Mouse (Mus musculus) midbrain, embryonic 13.5 days (tissue): Measurements from ENCODE around the gene Recql5. TPM values are rescaled to one million over a fixed set of nuclear protein-coding genes. Genes with fewer than 3 reads are reported as not detected.

Experiments
- ATAC-seq: fragments of 200-750 bp; cut with Nextera tagmentation; 2 replicates; pipeline ENCODE4 v1.8.0; 2017; ENCODE audit warnings: mild to moderate bottlenecking, moderate TSS enrichment, moderate library complexity
- H3K27ac ChIP-seq: fragments of 300-500 bp; sonication (generic); 2 replicates; pipeline ENCODE4 v1.5.1; 2015; ENCODE audit warnings: inconsistent platforms, mild to moderate bottlenecking, moderate library complexity
- H3K27me3 ChIP-seq: fragments of 300-500 bp; sonication (generic); 2 replicates; pipeline ENCODE4 v1.6.1; 2015; ENCODE audit warnings: mild to moderate bottlenecking, inconsistent platforms
- H3K36me3 ChIP-seq: fragments of 300-500 bp; sonication (generic); 2 replicates; pipeline ENCODE4 v1.6.1; 2015; ENCODE audit warnings: mild to moderate bottlenecking, inconsistent platforms
- H3K4me1 ChIP-seq: fragments of 300-500 bp; sonication (generic); replicated peaks from 2 replicates; pipeline ENCODE4 v1.6.1; 2015; ENCODE audit warnings: inconsistent platforms
- H3K4me2 ChIP-seq: fragments of 300-500 bp; sonication (generic); replicated peaks from 2 replicates; pipeline ENCODE4 v1.6.1; 2015; ENCODE audit warnings: moderate library complexity, mild to moderate bottlenecking, inconsistent platforms
- H3K4me3 ChIP-seq: fragments of 300-500 bp; sonication (generic); replicated peaks from 2 replicates; pipeline ENCODE4 v1.5.1; 2015; ENCODE audit warnings: mild to moderate bottlenecking, inconsistent platforms
- H3K9ac ChIP-seq: fragments of 300-500 bp; sonication (generic); replicated peaks from 2 replicates; pipeline ENCODE4 v1.6.1; 2015; ENCODE audit warnings: mild to moderate bottlenecking, inconsistent platforms
- H3K9me3 ChIP-seq: fragments of 300-500 bp; sonication (generic); 2 replicates; pipeline ENCODE4 v1.6.1; 2016; ENCODE audit warnings: mild to moderate bottlenecking, inconsistent platforms
- WGBS: fragments of 180-500 bp; shearing (Covaris S2); methylation state at CpG from one replicate; pipeline ENCODE4 v1.1.7; 2015; 5-methylcytosine and 5-hydroxymethylcytosine counted together
- polyA plus RNA-seq: library from polyadenylated mRNA; unstranded; fragments of >200 nt; fragmentation: Nextera tagmentation; extraction: Ambion mirVana; gene quantifications from 2 replicates; pipeline ENCODE4 v1.2.1, GENCODE M21; 2015

Gene Recql5
- polyA plus RNA-seq, 1 experiment from 2014 or later, result 29.2 TPM

GRCm38 (mm10) chr11:115904231-115904955, 28.9 kb downstream of the Recql5 start:
- peaks cover 20% of the 10 kb centered on the region for H3K36me3 ChIP-seq
- H3K4me1 ChIP-seq, result peaks cover 31% of the 10 kb centered on the region
- H3K9me3 ChIP-seq, result no peaks in the 10 kb centered on the region
- ATAC-seq, result no peak
- WGBS, result 82% methylated on average over 8 of the region's 8 CpGs
- no peak overlapping the region for H3K4me3 ChIP-seq
- no peak overlapping the region for H3K9ac ChIP-seq
- no peak overlapping the region for H3K4me2 ChIP-seq
- H3K27ac ChIP-seq, result no peak overlapping the region
- no peaks in the 10 kb centered on the region for H3K27me3 ChIP-seq

GRCm38 (mm10) chr11:115903384-115904230, 29.7 kb downstream of the Recql5 start:
- 80% methylated on average over 11 of the region's 11 CpGs for WGBS
- H3K4me1 ChIP-seq, result peaks cover 31% of the 10 kb centered on the region
- no peak overlapping the region for H3K27ac ChIP-seq
- no peak overlapping the region for H3K9ac ChIP-seq
- no peak overlapping the region for H3K4me3 ChIP-seq
- ATAC-seq, result no peak
- H3K9me3 ChIP-seq, result no peaks in the 10 kb centered on the region
- H3K36me3 ChIP-seq, result peaks cover 14% of the 10 kb centered on the region
- H3K4me2 ChIP-seq, result no peak overlapping the region
- H3K27me3 ChIP-seq, result no peaks in the 10 kb centered on the region

DNA sequence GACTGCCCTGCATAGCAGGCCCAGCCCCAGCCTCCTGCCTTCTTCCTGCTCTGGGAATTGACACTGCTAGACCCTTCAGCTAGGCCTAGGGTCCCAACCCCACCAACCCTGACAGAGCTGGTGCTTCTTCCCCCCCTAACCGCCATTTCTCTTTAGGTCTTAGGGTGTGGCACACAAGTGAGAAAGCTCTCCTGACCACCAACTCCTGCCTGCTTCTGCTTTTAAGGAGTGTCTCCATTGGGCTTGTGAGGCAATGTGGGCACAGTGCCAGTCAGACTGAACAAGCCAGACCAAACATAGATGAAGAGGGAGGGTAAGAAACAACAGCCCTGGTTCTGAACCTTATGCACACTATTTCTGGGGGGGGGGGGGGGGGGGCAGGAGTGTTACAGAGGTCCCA, 30.4 kb downstream of the Recql5 start:
- H3K4me3 ChIP-seq, result no peak overlapping the region
- WGBS, result 77% methylated on average over 1 of the region's 1 CpGs
- H3K27ac ChIP-seq, result no peak overlapping the region
- H3K36me3 ChIP-seq, result peaks cover 7% of the 10 kb centered on the region; the same call in 1 of the 2 replicates
- peaks cover 31% of the 10 kb centered on the region for H3K4me1 ChIP-seq
- H3K9ac ChIP-seq, result no peak overlapping the region
- no peak for ATAC-seq
- H3K4me2 ChIP-seq, result no peak overlapping the region
- no peaks in the 10 kb centered on the region for H3K27me3 ChIP-seq
- no peaks in the 10 kb centered on the region for H3K9me3 ChIP-seq

DNA sequence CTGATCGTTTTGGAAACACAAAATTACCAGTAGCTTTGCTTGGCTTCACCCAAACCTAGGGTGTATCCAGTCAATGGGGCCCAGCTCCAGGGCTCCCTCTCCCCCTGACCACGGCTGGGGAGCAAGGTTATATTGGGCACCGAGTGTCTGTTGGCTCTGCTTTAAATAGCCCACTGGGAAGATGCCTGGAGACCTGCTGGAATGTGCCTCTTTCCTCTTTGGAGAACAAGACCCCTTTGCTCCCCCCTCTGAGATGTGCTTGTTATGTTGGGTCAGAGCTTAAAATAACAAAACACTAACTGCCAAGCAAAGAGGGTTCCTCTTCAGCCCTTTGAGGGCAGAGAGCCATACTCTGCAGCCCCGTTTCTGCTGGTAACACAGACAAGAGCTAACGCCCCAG, 31.1 kb downstream of the Recql5 start:
- no peak for ATAC-seq
- H3K9me3 ChIP-seq, result no peaks in the 10 kb centered on the region
- WGBS, result 93% methylated on average over 5 of the region's 5 CpGs
- H3K4me1 ChIP-seq, result peaks cover 31% of the 10 kb centered on the region
- no peaks in the 10 kb centered on the region for H3K27me3 ChIP-seq
- H3K36me3 ChIP-seq, result peaks cover 7% of the 10 kb centered on the region; the same call in 1 of the 2 replicates
- no peak overlapping the region for H3K27ac ChIP-seq
- H3K9ac ChIP-seq, result no peak overlapping the region
- no peak overlapping the region for H3K4me3 ChIP-seq
- H3K4me2 ChIP-seq, result no peak overlapping the region

DNA sequence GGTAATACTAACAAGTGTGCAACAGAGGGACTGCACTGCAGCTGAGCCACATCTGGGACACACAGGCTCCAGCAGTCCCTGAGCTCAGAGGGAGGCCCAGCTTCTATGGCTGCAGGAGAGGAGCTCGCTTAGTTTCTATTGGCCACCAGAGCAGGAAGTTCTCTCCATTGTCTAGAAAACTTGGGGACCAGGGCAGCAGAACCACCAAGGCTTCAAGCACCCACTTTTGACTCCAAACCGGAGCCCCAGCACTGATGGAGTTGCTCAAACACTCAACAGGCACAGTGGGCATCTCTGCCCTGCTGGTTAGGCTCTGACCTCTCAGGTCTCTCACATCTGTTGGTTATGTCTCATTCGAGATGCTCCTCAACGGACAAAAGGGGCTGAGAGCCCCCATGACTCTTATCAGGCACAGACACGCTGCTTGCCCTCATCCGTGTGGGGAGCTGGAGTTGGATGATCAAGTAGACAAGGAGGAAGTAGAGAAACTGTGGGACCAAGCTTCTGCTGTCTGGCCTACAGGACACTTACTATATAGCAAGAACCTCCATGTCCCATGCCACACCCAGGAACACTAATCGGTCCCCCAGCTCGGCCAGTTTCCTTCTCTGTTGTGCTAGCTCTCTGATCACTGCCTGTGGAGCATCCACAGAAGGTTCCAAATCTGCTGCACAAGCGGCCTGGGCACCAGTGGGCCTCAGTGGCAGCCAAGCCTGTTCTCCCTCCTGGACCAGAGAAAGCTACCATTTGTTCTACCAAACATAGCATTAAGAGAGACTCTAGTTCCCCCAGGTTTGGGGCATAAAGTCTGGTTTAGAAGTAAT, 31.7 kb downstream of the Recql5 start:
- peaks cover 31% of the 10 kb centered on the region for H3K4me1 ChIP-seq
- 86% methylated on average over 9 of the region's 9 CpGs for WGBS
- H3K9me3 ChIP-seq, result no peaks in the 10 kb centered on the region
- H3K9ac ChIP-seq, result peak overlapping the region; percentile 46; the same call in 1 of the 2 replicates
- peaks cover 13% of the 10 kb centered on the region for H3K36me3 ChIP-seq
- H3K4me2 ChIP-seq, result no peak overlapping the region
- no peak overlapping the region for H3K4me3 ChIP-seq
- no peak for ATAC-seq
- no peak overlapping the region for H3K27ac ChIP-seq
- no peaks in the 10 kb centered on the region for H3K27me3 ChIP-seq

GRCm38 (mm10) chr11:115900561-115901337, 32.5 kb downstream of the Recql5 start:
- Histone ChIP-seq H3K4me3 (no peak overlapping the region), H3K4me1 (peaks cover 29% of the 10 kb centered on the region), H3K9ac (peak overlapping the region; percentile 46; the same call in 1 of the 2 replicates), H3K9me3 (no peaks in the 10 kb centered on the region), H3K27ac (no peak overlapping the region), H3K27me3 (no peaks in the 10 kb centered on the region), H3K36me3 (peaks cover 21% of the 10 kb centered on the region), H3K4me2 (no peak overlapping the region)
- ATAC-seq, result no peak
- WGBS, result 75% methylated on average over 8 of the region's 8 CpGs

GRCm38 (mm10) chr11:115899486-115900266, 33.6 kb downstream of the Recql5 start, which contains the start of gene Smim5:
Gene Smim5, plus strand, starts transcription at chr11:115899966.
- Histone ChIP-seq H3K4me1 (peaks cover 19% of the 10 kb centered on the region), H3K27ac (0 out of 2 replicates have a peak within 1 kb of the TSS, but pooled peaks have one; percentile 9), H3K27me3 (no peaks in the 10 kb centered on the region), H3K9ac (peak within 1 kb of the TSS; percentile 17; the same call in 1 of the 2 replicates), H3K4me3 (no peak within 1 kb of the TSS), H3K9me3 (no peaks in the 10 kb centered on the region), H3K4me2 (no peak within 1 kb of the TSS), H3K36me3 (peaks cover 28% of the 10 kb centered on the region)
- WGBS, result 30% methylated on average over 16 of the region's 16 CpGs
- no peak for ATAC-seq

DNA sequence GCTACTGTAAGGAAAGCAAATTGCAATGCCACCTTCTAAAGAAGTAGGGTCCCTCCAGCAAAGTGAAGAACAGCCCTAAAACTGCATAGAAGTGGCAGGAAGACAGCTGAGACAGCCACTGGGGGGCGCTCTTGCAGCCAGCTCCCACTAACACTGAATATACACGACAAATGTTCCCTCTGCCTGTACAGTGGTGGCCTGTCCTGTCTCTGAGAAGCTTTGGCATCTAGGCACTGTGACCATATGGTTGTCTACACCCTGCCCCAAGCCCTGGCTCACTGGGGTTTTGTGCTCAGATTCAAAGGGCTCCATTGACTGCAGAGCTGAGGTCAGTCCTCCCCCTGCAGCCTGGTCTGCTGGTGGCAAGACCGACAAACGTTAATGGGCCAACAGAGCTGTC, 34.4 kb downstream of the Recql5 start:
- no peak for ATAC-seq
- no peak overlapping the region for H3K27ac ChIP-seq
- H3K9ac ChIP-seq, result no peak overlapping the region
- H3K36me3 ChIP-seq, result peaks cover 32% of the 10 kb centered on the region
- H3K4me2 ChIP-seq, result no peak overlapping the region
- no peaks in the 10 kb centered on the region for H3K27me3 ChIP-seq
- H3K9me3 ChIP-seq, result no peaks in the 10 kb centered on the region
- H3K4me3 ChIP-seq, result no peak overlapping the region
- peaks cover 19% of the 10 kb centered on the region for H3K4me1 ChIP-seq
- 23% methylated on average over 4 of the region's 4 CpGs for WGBS

DNA sequence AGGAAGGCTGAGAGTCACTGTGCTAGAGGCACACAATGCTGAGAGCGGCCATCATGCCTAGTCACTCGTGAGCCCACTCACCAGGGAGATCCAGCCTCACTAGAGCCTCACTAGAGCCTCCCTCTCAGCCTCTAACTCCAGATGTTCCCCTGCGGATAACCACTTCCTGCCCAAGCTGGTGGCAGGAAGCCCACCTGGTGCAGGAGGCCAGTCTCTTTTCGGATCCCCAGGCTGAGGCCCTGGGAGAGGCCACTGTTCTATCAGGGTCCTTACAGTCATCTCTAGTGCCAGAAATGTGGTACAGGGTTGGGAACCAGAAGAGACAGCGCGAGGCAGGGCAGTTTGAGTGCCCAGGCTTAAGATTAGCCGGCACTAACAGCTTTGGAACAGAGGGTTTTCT, 34.8 kb downstream of the Recql5 start:
- no peaks in the 10 kb centered on the region for H3K9me3 ChIP-seq
- H3K4me1 ChIP-seq, result peaks cover 16% of the 10 kb centered on the region
- H3K4me2 ChIP-seq, result no peak overlapping the region
- 93% methylated on average over 7 of the region's 7 CpGs for WGBS
- no peak overlapping the region for H3K4me3 ChIP-seq
- H3K27ac ChIP-seq, result no peak overlapping the region
- no peaks in the 10 kb centered on the region for H3K27me3 ChIP-seq
- peaks cover 36% of the 10 kb centered on the region for H3K36me3 ChIP-seq
- ATAC-seq, result no peak
- no peak overlapping the region for H3K9ac ChIP-seq

DNA sequence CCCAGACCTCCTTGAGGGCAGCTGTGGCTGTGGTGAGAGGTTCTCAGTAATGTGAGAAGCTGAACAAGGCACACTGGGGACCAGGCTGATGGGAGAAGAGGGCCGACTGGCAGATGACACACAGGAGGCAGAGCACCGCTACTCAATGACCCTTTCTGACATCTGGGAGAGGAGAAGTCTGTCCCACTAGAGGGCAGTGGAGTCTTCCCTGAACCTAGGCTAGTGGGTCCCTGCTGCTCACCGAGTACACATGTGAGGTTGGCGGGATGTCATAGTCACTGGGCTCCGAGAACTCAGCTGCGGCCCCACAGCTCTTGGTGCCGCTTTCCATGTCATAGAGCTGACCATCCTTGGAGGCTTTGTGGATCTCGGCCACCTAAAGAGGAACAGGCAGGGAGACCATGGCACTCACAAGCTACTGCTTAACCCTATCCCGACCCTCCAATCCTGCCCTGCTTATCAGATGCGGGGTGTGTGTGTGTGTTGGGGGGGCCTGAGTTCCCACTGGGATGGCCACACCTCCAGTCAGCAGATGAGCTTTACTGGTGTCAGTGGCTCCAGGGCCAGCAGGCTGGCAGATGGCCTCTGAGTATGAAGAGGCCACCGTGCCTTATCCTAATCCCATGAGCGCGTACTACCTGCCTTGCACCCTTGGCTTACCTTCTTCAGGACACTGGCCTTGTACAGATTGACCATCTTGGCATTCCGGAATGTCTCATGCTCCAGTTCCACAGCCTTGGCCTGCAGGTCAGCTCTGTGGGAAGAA, 38.3 kb downstream of the Recql5 start:
- peaks cover 3% of the 10 kb centered on the region for H3K4me1 ChIP-seq
- H3K4me3 ChIP-seq, result no peak overlapping the region
- H3K36me3 ChIP-seq, result peaks cover 51% of the 10 kb centered on the region
- no peak for ATAC-seq
- no peak overlapping the region for H3K27ac ChIP-seq
- 73% methylated on average over 14 of the region's 14 CpGs for WGBS
- 0 out of 2 replicates have a peak overlapping the region, but pooled peaks have one; percentile 10 for H3K9ac ChIP-seq
- no peaks in the 10 kb centered on the region for H3K27me3 ChIP-seq
- no peaks in the 10 kb centered on the region for H3K9me3 ChIP-seq
- no peak overlapping the region for H3K4me2 ChIP-seq
